Mouse (Mus musculus) forebrain, embryonic 15.5 days (tissue): ENCODE data around the gene Slc25a12. TPM values are rescaled to one million over a fixed set of nuclear protein-coding genes. Genes with fewer than 3 reads are reported as not detected.

Experiments
- ATAC-seq: fragments of 200-750 bp; cut with Nextera tagmentation; replicated peaks from 2 replicates; pipeline ENCODE4 v1.8.0; 2017; ENCODE audit warnings: mild to moderate bottlenecking, moderate TSS enrichment, moderate library complexity
- H3K27ac ChIP-seq: fragments of 300-500 bp; sonication (generic); replicated peaks from 2 replicates; pipeline ENCODE4 v1.5.1; 2015; ENCODE audit warnings: mild to moderate bottlenecking, inconsistent platforms
- H3K27me3 ChIP-seq: fragments of 300-500 bp; sonication (generic); 2 replicates; pipeline ENCODE4 v1.6.1; 2015; ENCODE audit warnings: inconsistent platforms
- H3K36me3 ChIP-seq: fragments of 300-500 bp; sonication (generic); 2 replicates; pipeline ENCODE4 v1.6.1; 2015; ENCODE audit warnings: mild to moderate bottlenecking, inconsistent platforms
- H3K4me1 ChIP-seq: fragments of 300-500 bp; sonication (generic); 2 replicates; pipeline ENCODE4 v1.6.1; 2015; ENCODE audit warnings: inconsistent platforms
- H3K4me2 ChIP-seq: fragments of 300-500 bp; sonication (generic); replicated peaks from 2 replicates; pipeline ENCODE4 v1.6.1; 2015; ENCODE audit warnings: mild to moderate bottlenecking, inconsistent platforms
- H3K4me3 ChIP-seq: fragments of 300-500 bp; sonication (generic); 2 replicates; pipeline ENCODE4 v1.5.1; 2015; ENCODE audit warnings: mild to moderate bottlenecking, inconsistent platforms
- H3K9ac ChIP-seq: fragments of 300-500 bp; sonication (generic); replicated peaks from 2 replicates; pipeline ENCODE4 v1.6.1; 2015; ENCODE audit warnings: mild to moderate bottlenecking, inconsistent platforms
- H3K9me3 ChIP-seq: fragments of 300-500 bp; sonication (generic); 2 replicates; pipeline ENCODE4 v1.6.1; 2016; ENCODE audit warnings: inconsistent platforms
- WGBS: fragments of 180-500 bp; shearing (Covaris S2); methylation state at CpG from one replicate; pipeline ENCODE4 v1.1.7; 2015; ENCODE audit warnings: mixed read lengths; 5-methylcytosine and 5-hydroxymethylcytosine counted together
- polyA plus RNA-seq: library from polyadenylated mRNA; unstranded; fragments of >200 nt; fragmentation: Nextera tagmentation; extraction: Ambion mirVana; gene quantifications from 2 replicates; pipeline ENCODE4 v1.2.1, GENCODE M21; 2015

Gene Slc25a12
- polyA plus RNA-seq, 1 experiment from 2014 or later = 82.0 TPM

- Histone ChIP-seq H3K9ac (no peak overlapping the region), H3K4me1 (peaks cover 4% of the 10 kb centered on the region), H3K27me3 (no peaks in the 10 kb centered on the region), H3K36me3 (no peaks in the 10 kb centered on the region), H3K27ac (no peak overlapping the region), H3K9me3 (no peaks in the 10 kb centered on the region), H3K4me2 (no peak overlapping the region), H3K4me3 (no peak overlapping the region)
- WGBS = 56% methylated on average over 5 of the region's 5 CpGs
- ATAC-seq = no peak
These were observed 4.2 kb upstream of the Slc25a12 start for GRCm38 (mm10) chr2:71371790-71372189.

- H3K9ac ChIP-seq = no peak overlapping the region
- peak overlapping the region; percentile 75; the same call in 1 of the 2 replicates for H3K4me3 ChIP-seq
- no peak overlapping the region for H3K27ac ChIP-seq
- H3K9me3 ChIP-seq = no peaks in the 10 kb centered on the region
- no peaks in the 10 kb centered on the region for H3K27me3 ChIP-seq
- no peak for ATAC-seq
- H3K36me3 ChIP-seq = no peaks in the 10 kb centered on the region
- H3K4me1 ChIP-seq = peaks cover 26% of the 10 kb centered on the region
- H3K4me2 ChIP-seq = peak overlapping the region; percentile 64
- 35% methylated on average over 8 of the region's 8 CpGs for WGBS
These were observed 537 bp upstream of the Slc25a12 start for GRCm38 (mm10) chr2:71368086-71368485.

- WGBS = 15% methylated on average over 9 of the region's 9 CpGs
- peak overlapping the region; percentile 75 for H3K4me3 ChIP-seq
- peaks cover 26% of the 10 kb centered on the region for H3K4me1 ChIP-seq
- H3K9me3 ChIP-seq = no peaks in the 10 kb centered on the region
- H3K27ac ChIP-seq = peak overlapping the region; percentile 81
- peak overlapping the region; percentile 64 for H3K4me2 ChIP-seq
- H3K36me3 ChIP-seq = peaks cover 3% of the 10 kb centered on the region; the same call in 1 of the 2 replicates
- no peaks in the 10 kb centered on the region for H3K27me3 ChIP-seq
- H3K9ac ChIP-seq = peak overlapping the region; percentile 82
- no peak; the same call in 1 of the 2 replicates for ATAC-seq
These were observed 878 bp downstream of the Slc25a12 start for GRCm38 (mm10) chr2:71366618-71367124.

GRCm38 (mm10) chr2:71360192-71360591 is 7.4 kb downstream of the Slc25a12 start:
- Histone ChIP-seq H3K9ac (no peak overlapping the region), H3K9me3 (no peaks in the 10 kb centered on the region), H3K4me3 (no peak overlapping the region), H3K27ac (no peak overlapping the region), H3K36me3 (peaks cover 8% of the 10 kb centered on the region; the same call in 1 of the 2 replicates), H3K4me2 (no peak overlapping the region), H3K27me3 (no peaks in the 10 kb centered on the region), H3K4me1 (peaks cover 12% of the 10 kb centered on the region)
- 88% methylated on average over 1 of the region's 1 CpGs for WGBS
- no peak for ATAC-seq

GRCm38 (mm10) chr2:71358347-71358746 is 9.2 kb downstream of the Slc25a12 start:
- Histone ChIP-seq H3K9ac (no peak overlapping the region), H3K27ac (no peak overlapping the region), H3K4me2 (no peak overlapping the region), H3K36me3 (peaks cover 8% of the 10 kb centered on the region; the same call in 1 of the 2 replicates), H3K27me3 (no peaks in the 10 kb centered on the region), H3K4me1 (no peaks in the 10 kb centered on the region), H3K4me3 (no peak overlapping the region), H3K9me3 (no peaks in the 10 kb centered on the region)
- 98% methylated on average over 5 of the region's 5 CpGs for WGBS
- no peak for ATAC-seq

- H3K4me2 ChIP-seq = no peak overlapping the region
- no peak overlapping the region for H3K4me3 ChIP-seq
- H3K36me3 ChIP-seq = peaks cover 5% of the 10 kb centered on the region; the same call in 1 of the 2 replicates
- no peaks in the 10 kb centered on the region for H3K4me1 ChIP-seq
- no peaks in the 10 kb centered on the region for H3K9me3 ChIP-seq
- H3K27me3 ChIP-seq = no peaks in the 10 kb centered on the region
- H3K27ac ChIP-seq = no peak overlapping the region
- no peak overlapping the region for H3K9ac ChIP-seq
- no peak for ATAC-seq
- WGBS = 78% methylated on average over 5 of the region's 5 CpGs
These were observed 13.5 kb downstream of the Slc25a12 start for GRCm38 (mm10) chr2:71354055-71354425.

- no peak for ATAC-seq
- Histone ChIP-seq H3K27me3 (no peaks in the 10 kb centered on the region), H3K4me1 (no peaks in the 10 kb centered on the region), H3K27ac (no peak overlapping the region), H3K9ac (no peak overlapping the region), H3K4me2 (no peak overlapping the region), H3K4me3 (no peak overlapping the region), H3K36me3 (peaks cover 9% of the 10 kb centered on the region; the same call in 1 of the 2 replicates), H3K9me3 (no peaks in the 10 kb centered on the region)
- WGBS = 76% methylated on average over 10 of the region's 10 CpGs
These were observed 14.1 kb downstream of the Slc25a12 start for GRCm38 (mm10) chr2:71353306-71354054.

- Histone ChIP-seq H3K4me1 (no peaks in the 10 kb centered on the region), H3K36me3 (0 out of 2 replicates have a peak, but pooled peaks cover 4% of the 10 kb centered on the region), H3K27me3 (no peaks in the 10 kb centered on the region), H3K27ac (no peak overlapping the region), H3K4me2 (no peak overlapping the region), H3K9me3 (no peaks in the 10 kb centered on the region), H3K9ac (no peak overlapping the region), H3K4me3 (no peak overlapping the region)
- no peak for ATAC-seq
- WGBS = 86% methylated on average over 3 of the region's 3 CpGs
These were observed 15.9 kb downstream of the Slc25a12 start for GRCm38 (mm10) chr2:71351727-71351987.

GRCm38 (mm10) chr2:71350904-71351726 is 16.4 kb downstream of the Slc25a12 start:
- Histone ChIP-seq H3K27me3 (no peaks in the 10 kb centered on the region), H3K4me1 (no peaks in the 10 kb centered on the region), H3K4me3 (no peak overlapping the region), H3K36me3 (0 out of 2 replicates have a peak, but pooled peaks cover 4% of the 10 kb centered on the region), H3K27ac (no peak overlapping the region), H3K9me3 (no peaks in the 10 kb centered on the region), H3K9ac (no peak overlapping the region), H3K4me2 (no peak overlapping the region)
- no peak for ATAC-seq
- WGBS = 89% methylated on average over 11 of the region's 11 CpGs

- WGBS = 86% methylated on average over 7 of the region's 7 CpGs
- no peak overlapping the region for H3K4me3 ChIP-seq
- ATAC-seq = no peak
- H3K27ac ChIP-seq = no peak overlapping the region
- no peaks in the 10 kb centered on the region for H3K27me3 ChIP-seq
- no peak overlapping the region for H3K4me2 ChIP-seq
- 0 out of 2 replicates have a peak, but pooled peaks cover 4% of the 10 kb centered on the region for H3K36me3 ChIP-seq
- H3K9me3 ChIP-seq = no peaks in the 10 kb centered on the region
- H3K9ac ChIP-seq = no peak overlapping the region
- no peaks in the 10 kb centered on the region for H3K4me1 ChIP-seq
These were observed 17.4 kb downstream of the Slc25a12 start for GRCm38 (mm10) chr2:71350181-71350580.

- H3K4me3 ChIP-seq = no peak overlapping the region
- 78% methylated on average over 2 of the region's 2 CpGs for whole genome bisulfite sequencing
- no peak overlapping the region for H3K4me2 ChIP-seq
- H3K4me1 ChIP-seq = no peaks in the 10 kb centered on the region
- H3K27me3 ChIP-seq = no peaks in the 10 kb centered on the region
- no peak overlapping the region for H3K27ac ChIP-seq
- H3K36me3 ChIP-seq = 0 out of 2 replicates have a peak, but pooled peaks cover 4% of the 10 kb centered on the region
- no peaks in the 10 kb centered on the region for H3K9me3 ChIP-seq
- ATAC-seq = no peak
- H3K9ac ChIP-seq = no peak overlapping the region
These were observed 18.0 kb downstream of the Slc25a12 start for GRCm38 (mm10) chr2:71349511-71349910.
